Mouse (Mus musculus) right cerebral cortex, adult 18-20 months (tissue): ENCODE results near the gene Coa3.
A peak's percentile ranks its signal among the peaks of the same experiment; 100 is the strongest.

Source experiments
- DNase-seq: peaks from one replicate; pipeline ENCODE4 v3.0.0; 2022; ENCODE audit warnings: mixed read lengths

Gene Coa3

GRCm38 (mm10) chr11:101280837-101281236 lies 1.9 kb upstream of the Coa3 start:
- DNase-seq: no peak

- no peak for DNase-seq
These were observed 267 bp upstream of the Coa3 start for GRCm38 (mm10) chr11:101279193-101279569.

GRCm38 (mm10) chr11:101277381-101278222 lies 1.3 kb downstream of the Coa3 start:
- DNase-seq: peak; percentile 50

GRCm38 (mm10) chr11:101276319-101277070 lies 2.4 kb downstream of the Coa3 start:
- DNase-seq: no peak

GRCm38 (mm10) chr11:101275309-101275708 lies 3.6 kb downstream of the Coa3 start:
- DNase-seq: no peak

- DNase-seq: no peak
These were observed 6.5 kb downstream of the Coa3 start for GRCm38 (mm10) chr11:101272446-101272845.

GRCm38 (mm10) chr11:101269577-101270116 lies 9.3 kb downstream of the Coa3 start:
- DNase-seq: no peak

GRCm38 (mm10) chr11:101265906-101266305 lies 13.0 kb downstream of the Coa3 start:
- DNase-seq: no peak

- DNase-seq: no peak
These were observed 13.9 kb downstream of the Coa3 start for GRCm38 (mm10) chr11:101264954-101265471.

GRCm38 (mm10) chr11:101263989-101264280 lies 15.0 kb downstream of the Coa3 start:
- no peak for DNase-seq

- DNase-seq: no peak
These were observed 15.6 kb downstream of the Coa3 start for GRCm38 (mm10) chr11:101263138-101263988.

- no peak for DNase-seq
These were observed 16.5 kb downstream of the Coa3 start for GRCm38 (mm10) chr11:101262272-101262967.

- DNase-seq: no peak
These were observed 18.0 kb downstream of the Coa3 start for GRCm38 (mm10) chr11:101260826-101261380.

- no peak for DNase-seq
These were observed 18.7 kb downstream of the Coa3 start, which contains the start of gene Wnk4 for GRCm38 (mm10) chr11:101259948-101260825. Gene Wnk4 (plus strand): TSS chr11:101260567.

GRCm38 (mm10) chr11:101259261-101259712 lies 19.6 kb downstream of the Coa3 start:
- DNase-seq: peak; percentile 80

- no peak for DNase-seq
These were observed 22.8 kb downstream of the Coa3 start for GRCm38 (mm10) chr11:101255826-101256775.

GRCm38 (mm10) chr11:101253613-101254389 lies 25.1 kb downstream of the Coa3 start, which contains the start of gene Vps25:
Gene Vps25 (plus strand): TSS chr11:101253707.
- peak; percentile 89 for DNase-seq

GRCm38 (mm10) chr11:101252941-101253340 lies 26.0 kb downstream of the Coa3 start:
- no peak for DNase-seq
